Comparison of ENCODE assay signal across 31 mouse cellular contexts in the genomic region with DNA sequence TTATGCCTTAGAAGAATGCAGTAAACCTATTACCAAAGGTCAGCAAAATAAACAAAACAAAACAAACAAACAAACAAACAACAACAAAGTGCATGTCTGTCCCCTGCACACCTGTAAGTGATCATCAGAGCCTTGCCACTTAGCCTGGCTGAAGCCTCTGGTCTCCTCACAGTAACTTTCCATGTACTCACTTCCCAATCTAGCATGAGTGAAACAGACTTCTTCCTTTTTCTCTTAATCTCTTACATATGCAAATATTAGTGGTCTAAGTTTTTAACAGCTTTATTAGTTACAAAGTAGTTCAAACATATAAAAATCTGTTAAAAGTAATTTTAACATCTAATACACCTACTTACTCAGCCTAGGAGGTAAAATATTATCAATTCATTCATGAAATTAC.
"Had no signal": no experiment of that assay in that cellular context is flagged by ENCODE, and none has a peak within 500 bp of the region (broad histone marks: within the 10 kb centered on the region; RNA-seq: fewer than 3 reads in every experiment).

No protein-coding gene starts in this region.

- H3K36me3 ChIP-seq: limb, embryonic 10.5 days; limb, embryonic 12.5 days; limb, embryonic 13.5 days; limb, embryonic 15.5 days; liver, embryonic 12.5 days; liver, embryonic 13.5 days; liver, embryonic 15.5 days; lung, embryonic 15.5 days; midbrain, embryonic 10.5 days; midbrain, embryonic 12.5 days; midbrain, embryonic 13.5 days; midbrain, embryonic 15.5 days had no signal

- H3K4me3 ChIP-seq: limb, embryonic 10.5 days; limb, embryonic 12.5 days; limb, embryonic 13.5 days; limb, embryonic 15.5 days; liver, embryonic 12.5 days; liver, embryonic 13.5 days; liver, embryonic 15.5 days; lung, embryonic 15.5 days; megakaryocyte, embryonic 14.5 days; midbrain, embryonic 10.5 days; midbrain, embryonic 12.5 days; midbrain, embryonic 13.5 days; midbrain, embryonic 15.5 days; myocyte had no signal

- DNase-seq: left cerebral cortex, postnatal 4 days; liver; liver, embryonic 13.5 days; liver, postnatal 0 days; lung, adult 18-20 months; lung, adult 2 months; lung, embryonic 14.5 days; lung, postnatal 10 days; lung, postnatal 14 days; lung, postnatal 36 days; lung, postnatal 4 days; midbrain, embryonic 14.5 days had no signal

- H3K9ac ChIP-seq: limb, embryonic 12.5 days; limb, embryonic 13.5 days; limb, embryonic 15.5 days; liver, embryonic 12.5 days; liver, embryonic 13.5 days; liver, embryonic 14.5 days; liver, embryonic 15.5 days; liver, postnatal 0 days; lung, embryonic 14.5 days; lung, embryonic 15.5 days; midbrain, embryonic 12.5 days; midbrain, embryonic 13.5 days; midbrain, embryonic 15.5 days had no signal

- H3K27ac ChIP-seq: limb, embryonic 10.5 days; limb, embryonic 12.5 days; limb, embryonic 13.5 days; limb, embryonic 15.5 days; liver, embryonic 12.5 days; liver, embryonic 13.5 days; liver, embryonic 14.5 days; liver, embryonic 15.5 days; lung, embryonic 15.5 days; macrophage; midbrain, embryonic 10.5 days; midbrain, embryonic 12.5 days; midbrain, embryonic 13.5 days; midbrain, embryonic 15.5 days had no signal

- H3K4me1 ChIP-seq: limb, embryonic 10.5 days; limb, embryonic 12.5 days; limb, embryonic 13.5 days; limb, embryonic 15.5 days; lung, embryonic 15.5 days had no signal

- H3K27me3 ChIP-seq: limb, embryonic 12.5 days; limb, embryonic 13.5 days; limb, embryonic 15.5 days; liver, embryonic 12.5 days; liver, embryonic 13.5 days; liver, embryonic 15.5 days; lung, embryonic 15.5 days; megakaryocyte, embryonic 14.5 days; midbrain, embryonic 12.5 days; midbrain, embryonic 13.5 days; midbrain, embryonic 15.5 days had no signal

- H3K4me2 ChIP-seq: limb, embryonic 12.5 days; limb, embryonic 13.5 days; limb, embryonic 15.5 days; liver, embryonic 11.5 days; liver, embryonic 12.5 days; liver, embryonic 13.5 days; liver, embryonic 15.5 days; lung, embryonic 14.5 days; lung, embryonic 15.5 days; midbrain, embryonic 11.5 days; midbrain, embryonic 12.5 days; midbrain, embryonic 13.5 days; midbrain, embryonic 15.5 days had no signal

- ATAC-seq: liver, embryonic 12.5 days; liver, postnatal 0 days; lung, postnatal 0 days; midbrain, embryonic 13.5 days; midbrain, embryonic 15.5 days; midbrain, embryonic 16.5 days had no signal

- H3K9me3 ChIP-seq: limb, embryonic 10.5 days; limb, embryonic 12.5 days; limb, embryonic 13.5 days; limb, embryonic 15.5 days; liver, embryonic 12.5 days; liver, embryonic 13.5 days; liver, embryonic 15.5 days; lung, embryonic 15.5 days; megakaryocyte, embryonic 14.5 days; midbrain, embryonic 10.5 days; midbrain, embryonic 12.5 days; midbrain, embryonic 13.5 days; midbrain, embryonic 15.5 days had no signal
